ENCODE assay signal across 21 mouse cellular contexts in the genomic region with DNA sequence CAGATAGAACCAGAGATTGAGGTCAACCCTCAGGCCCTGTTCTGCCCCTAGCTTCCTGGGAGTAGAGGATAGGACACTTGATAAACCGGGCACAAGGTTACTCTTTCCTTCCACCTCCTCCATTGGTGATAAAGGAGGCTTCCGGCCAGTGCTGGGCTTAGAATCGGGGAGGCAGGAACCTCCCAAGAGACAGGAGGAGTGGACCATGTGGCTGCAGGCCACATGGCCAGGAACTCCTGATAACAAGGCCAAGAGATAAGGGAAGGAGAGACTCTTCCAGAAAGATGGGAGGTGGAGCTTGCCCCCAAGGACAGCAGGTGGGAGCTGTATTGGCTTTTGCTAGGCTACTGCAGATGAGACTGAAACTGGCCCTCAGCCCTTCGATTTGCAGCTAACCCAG. TPM values are rescaled to one million over a fixed set of nuclear protein-coding genes. Genes with fewer than 3 reads are reported as not detected.
"Had no signal": no experiment of that assay in that cellular context is flagged by ENCODE, and none has a peak within 500 bp of the region (broad histone marks: within the 10 kb centered on the region; RNA-seq: fewer than 3 reads in every experiment).

No protein-coding gene starts in this region.

- H3K9ac ChIP-seq: neural tube, embryonic 12.5 days; neural tube, embryonic 13.5 days; neural tube, embryonic 15.5 days; stomach, embryonic 15.5 days had no signal

- H3K4me3 ChIP-seq: neural tube, embryonic 12.5 days; neural tube, embryonic 13.5 days; neural tube, embryonic 15.5 days; stomach, embryonic 15.5 days had no signal

- H3K9me3 ChIP-seq: neural tube, embryonic 12.5 days; neural tube, embryonic 13.5 days; neural tube, embryonic 15.5 days; stomach, embryonic 15.5 days had no signal

- DNase-seq: retina, postnatal 1 day; right cerebral cortex, adult 18-20 months; right cerebral cortex, postnatal 14 days; right cerebral cortex, postnatal 25 days; right cerebral cortex, postnatal 4 days; spleen, adult 18-20 months; thymus, adult 18-20 months; thymus, adult 2 months; thymus, postnatal 14 days; thymus, postnatal 25 days; thymus, postnatal 36 days; thymus, postnatal 4 days had no signal

- H3K36me3 ChIP-seq: neural tube, embryonic 12.5 days; neural tube, embryonic 13.5 days; neural tube, embryonic 15.5 days; stomach, embryonic 15.5 days had no signal

- H3K27ac ChIP-seq: neural tube, embryonic 12.5 days; neural tube, embryonic 13.5 days; neural tube, embryonic 15.5 days; stomach, embryonic 15.5 days; stomach, postnatal 0 days had no signal

RNA-seq across cellular contexts. Expression of a gene that starts 8.1 kb away (rescaled TPM):
- total RNA-seq: neutrophil, adult 5-6 weeks had no signal
- polyA plus RNA-seq: neural tube, embryonic 14.5 days; neural tube, embryonic 15.5 days; spleen, adult 2 months; thymus, postnatal 0 days had no signal
